Mouse (Mus musculus) adrenal gland, adult 8-10 months (tissue): Measurements from ENCODE around the gene Rpl22l1. TPM values are rescaled to one million over a fixed set of nuclear protein-coding genes. Genes with fewer than 3 reads are reported as not detected.
"Not testable (repeated sequence)": the region's sequence is repeated elsewhere in the genome, so short reads cannot be mapped to it uniquely, and the experiment has no call there.

Experiments used
- DNase-seq: peaks from one replicate; pipeline ENCODE4 v3.0.0; 2022
- total RNA-seq, 4 experiments: library from RNA; stranded (reverse); gene quantifications; 2 replicates each; pipeline ENCODE4 v1.2.4; 2022

The Rpl22l1 gene
- total RNA-seq, 4 experiments from 2014 or later = 178 to 223 (median 196) TPM

- no peak for DNase-seq
These were observed 36.8 kb downstream of the Rpl22l1 start for GRCm38 (mm10) chr3:28841886-28842649.

- DNase-seq = no peak
These were observed 38.0 kb downstream of the Rpl22l1 start for GRCm38 (mm10) chr3:28843231-28843630.

- no peak for DNase-seq
These were observed 41.9 kb downstream of the Rpl22l1 start for GRCm38 (mm10) chr3:28847115-28847514.

GRCm38 (mm10) chr3:28852174-28852573 lies 46.9 kb downstream of the Rpl22l1 start:
- not testable (repeated sequence) for DNase-seq

Other genes starting within 250 kb of the Rpl22l1 start
- under 1 TPM in 1 of 4 experiments, not detected in 3; 0.40 TPM for gene Slc2a2, start 107.5 kb upstream of the Rpl22l1 start, total RNA-seq
- gene Eif5a2, start 24.2 kb upstream of the Rpl22l1 start, total RNA-seq = 1 to 10 TPM; 1.7 to 3.6 (median 2.8) TPM
- not detected for gene Gm1527, start 87.2 kb downstream of the Rpl22l1 start, total RNA-seq